Mouse (Mus musculus): ENCODE results near the gene Kat2a. TPM values are rescaled to one million over a fixed set of nuclear protein-coding genes. Genes with fewer than 3 reads are reported as not detected.

Kat2a gene
- 55.3 TPM for polyA plus RNA-seq (2021)

- ChIA-PET CTCF (interaction anchor here (1.0 to 1.7 kb wide), 2 partner anchors 9 to 245 kb away, joined by 3 to 5 read pairs; no protein-coding TSS in a partner anchor), POLR2A (interaction anchor here (0.6 to 1.5 kb wide), 5 partner anchors 8 to 149 kb away, joined by 3 to 6 read pairs (median 4); partner anchors contain the start of gene Dhx58)
- peak; percentile 66 for ATAC-seq
- in situ Hi-C loops (cut with MboI; ENCODE audit: low pct_unique_long_range_greater_than_20kb) = loop anchor here (10.0 kb wide), 1 partner anchor 243 kb away; no protein-coding TSS in a partner anchor
- TF ChIP-seq CTCF (IDR thresholded peaks at IDR 0.05) = no peak
- peak; percentile 47 for DNase-seq (ENCODE audit: low read depth, low spot score)
- H3K27me3 ChIP-seq = no peaks in the 10 kb centered on the region
Observed at GRCm38 (mm10) chr11:100711783-100712615, at the start of gene Kat2a. TSS of gene Kat2a (minus strand) at chr11:100712465.

GRCm38 (mm10) chr11:100761547-100762045 lies 49.3 kb upstream of the Kat2a start:
- ChIA-PET POLR2A (no interaction called here), CTCF (interaction anchor here (1.3 to 1.5 kb wide), 2 partner anchors 9 to 47 kb away, joined by 3 to 6 read pairs; partner anchors contain the start of gene Hspb9)
- peaks cover 35% of the 10 kb centered on the region for H3K27me3 ChIP-seq
- no peak for DNase-seq (ENCODE audit: low read depth, low spot score)
- no peak for ATAC-seq
- TF ChIP-seq CTCF (IDR thresholded peaks at IDR 0.05) = peak; percentile 88
- in situ Hi-C loops (cut with MboI; ENCODE audit: low pct_unique_long_range_greater_than_20kb) = no loop called here

GRCm38 (mm10) chr11:100759611-100760233 lies 47.5 kb upstream of the Kat2a start, which contains the start of gene Kcnh4:
TSS of gene Kcnh4 (minus strand) at chr11:100759942.
- ChIA-PET POLR2A (no interaction called here), CTCF (no interaction called here)
- no peak for TF ChIP-seq CTCF (IDR thresholded peaks at IDR 0.05)
- ATAC-seq (no peak), DNase-seq (ENCODE audit: low read depth, low spot score) (no peak)
- peaks cover 35% of the 10 kb centered on the region for H3K27me3 ChIP-seq
- in situ Hi-C loops (cut with MboI; ENCODE audit: low pct_unique_long_range_greater_than_20kb) = no loop called here

GRCm38 (mm10) chr11:100758707-100759610 lies 46.7 kb upstream of the Kat2a start:
- no peak for ATAC-seq
- H3K27me3 ChIP-seq = peaks cover 35% of the 10 kb centered on the region
- TF ChIP-seq CTCF (IDR thresholded peaks at IDR 0.05) = no peak
- POLR2A ChIA-PET = no interaction called here
- in situ Hi-C loops (cut with MboI; ENCODE audit: low pct_unique_long_range_greater_than_20kb) = no loop called here
- DNase-seq (ENCODE audit: low read depth, low spot score) = no peak
- CTCF ChIA-PET = no interaction called here

- DNase-seq (ENCODE audit: low read depth, low spot score) (no peak), ATAC-seq (no peak)
- in situ Hi-C loops (cut with MboI; ENCODE audit: low pct_unique_long_range_greater_than_20kb) = no loop called here
- peaks cover 32% of the 10 kb centered on the region for H3K27me3 ChIP-seq
- CTCF ChIA-PET = no interaction called here
- no peak for TF ChIP-seq CTCF (IDR thresholded peaks at IDR 0.05)
- POLR2A ChIA-PET = interaction anchor here (0.5 kb wide), 1 partner anchor 14 kb away, joined by 3 read pairs; no protein-coding TSS in a partner anchor
Observed at GRCm38 (mm10) chr11:100757566-100757965, 45.3 kb upstream of the Kat2a start.

- DNase-seq (ENCODE audit: low read depth, low spot score) = no peak
- TF ChIP-seq CTCF (IDR thresholded peaks at IDR 0.05) = no peak
- no peak for ATAC-seq
- CTCF ChIA-PET = no interaction called here
- H3K27me3 ChIP-seq = peaks cover 23% of the 10 kb centered on the region
- POLR2A ChIA-PET = no interaction called here
- in situ Hi-C loops (cut with MboI; ENCODE audit: low pct_unique_long_range_greater_than_20kb) = no loop called here
Observed at GRCm38 (mm10) chr11:100756476-100756875, 44.2 kb upstream of the Kat2a start.

- CTCF ChIA-PET = no interaction called here
- ATAC-seq (no peak), DNase-seq (ENCODE audit: low read depth, low spot score) (no peak)
- TF ChIP-seq CTCF (IDR thresholded peaks at IDR 0.05) = no peak
- in situ Hi-C loops (cut with MboI; ENCODE audit: low pct_unique_long_range_greater_than_20kb) = no loop called here
- POLR2A ChIA-PET = interaction anchor here (0.7 kb wide), 1 partner anchor 81 kb away, joined by 3 read pairs; no protein-coding TSS in a partner anchor
- peaks cover 12% of the 10 kb centered on the region for H3K27me3 ChIP-seq
Observed at GRCm38 (mm10) chr11:100754693-100755057, 42.4 kb upstream of the Kat2a start.

GRCm38 (mm10) chr11:100754021-100754692 lies 41.9 kb upstream of the Kat2a start:
- no peak for TF ChIP-seq CTCF (IDR thresholded peaks at IDR 0.05)
- DNase-seq (ENCODE audit: low read depth, low spot score) (no peak), ATAC-seq (no peak)
- in situ Hi-C loops (cut with MboI; ENCODE audit: low pct_unique_long_range_greater_than_20kb) = no loop called here
- ChIA-PET CTCF (no interaction called here), POLR2A (no interaction called here)
- H3K27me3 ChIP-seq = peaks cover 12% of the 10 kb centered on the region

GRCm38 (mm10) chr11:100752294-100752693 lies 40.0 kb upstream of the Kat2a start:
- ChIA-PET POLR2A (no interaction called here), CTCF (interaction anchor here (1.2 to 1.7 kb wide), 2 partner anchors 10 to 13 kb away, joined by 4 to 5 read pairs; no protein-coding TSS in a partner anchor)
- DNase-seq (ENCODE audit: low read depth, low spot score) (no peak), ATAC-seq (no peak)
- peaks cover 4% of the 10 kb centered on the region for H3K27me3 ChIP-seq
- TF ChIP-seq CTCF (IDR thresholded peaks at IDR 0.05) = no peak
- in situ Hi-C loops (cut with MboI; ENCODE audit: low pct_unique_long_range_greater_than_20kb) = no loop called here

All from Patski (cell line).